Mouse (Mus musculus) bone marrow, adult 2 months (tissue): Measurements from ENCODE around the gene Cngb1. TPM values are rescaled to one million over a fixed set of nuclear protein-coding genes. Genes with fewer than 3 reads are reported as not detected.

Experiments used
- H3K27ac ChIP-seq: fragments of 200-500 bp; 2 replicates; pipeline ENCODE4 v1.5.1; 2012; ENCODE audit warnings: low read depth, mild to moderate bottlenecking, control low read depth, inconsistent platforms, low read length; ENCODE audit not compliant: control insufficient read depth, poor library complexity, insufficient read depth
- H3K4me1 ChIP-seq: fragments of 200-500 bp; 2 replicates; pipeline ENCODE4 v1.6.1; 2011; ENCODE audit warnings: low read length; ENCODE audit not compliant: control insufficient read depth, insufficient read depth
- H3K4me3 ChIP-seq: fragments of 200-500 bp; replicated peaks from 2 replicates; pipeline ENCODE3; 2011; ENCODE audit warnings: mild to moderate bottlenecking, low read depth, low read length, control low read depth; ENCODE audit not compliant: control insufficient read depth
- CTCF ChIP-seq: fragments of 200-500 bp; IDR thresholded peaks from 2 replicates; pipeline ENCODE4 v1.5.1; 2011; ENCODE audit warnings: low read length, control low read depth; ENCODE audit not compliant: control insufficient read depth, insufficient read depth
- POLR2A ChIP-seq: fragments of 200-500 bp; IDR thresholded peaks from 2 replicates; pipeline ENCODE4 v1.6.1; 2011; ENCODE audit warnings: low read depth, mild to moderate bottlenecking, control low read depth, low read length, borderline replicate concordance; ENCODE audit not compliant: control insufficient read depth
- WGBS: fragments of 180-500 bp; shearing (Covaris S2); methylation state at CpG from one replicate; pipeline ENCODE4 v1.1.7; 2018; 5-methylcytosine and 5-hydroxymethylcytosine counted together
- polyA plus RNA-seq: library from polyadenylated mRNA; stranded (reverse); fragments of >200 nt; gene quantifications from 2 replicates; pipeline ENCODE4 v1.2.4, GENCODE M21; 2011; ENCODE audit warnings: low replicate concordance; ENCODE audit not compliant: missing spikeins, insufficient read depth, insufficient read length

Gene Cngb1
- polyA plus RNA-seq, 1 experiment, result 2.1 TPM

GRCm38 (mm10) chr8:95312836-95313235 is 6.5 kb upstream of the Cngb1 start:
- H3K27ac ChIP-seq, result no peak overlapping the region
- H3K4me1 ChIP-seq, result no peaks in the 10 kb centered on the region; the same call in 1 of the 2 replicates
- TF ChIP-seq POLR2A (no peak), CTCF (peak; percentile 50)
- 69% methylated on average over 18 of the region's 18 CpGs for WGBS
- H3K4me3 ChIP-seq, result no peak overlapping the region

GRCm38 (mm10) chr8:95310342-95310970 is 4.1 kb upstream of the Cngb1 start, which contains the start of gene Tepp:
Gene Tepp (plus strand): TSS chr8:95310566.
- H3K4me3 ChIP-seq, result no peak within 1 kb of the TSS
- TF ChIP-seq POLR2A (no peak), CTCF (no peak)
- H3K4me1 ChIP-seq, result no peaks in the 10 kb centered on the region; the same call in 1 of the 2 replicates
- no peak within 1 kb of the TSS for H3K27ac ChIP-seq
- WGBS, result 75% methylated on average over 6 of the region's 6 CpGs

GRCm38 (mm10) chr8:95305526-95305925 is 859 bp downstream of the Cngb1 start:
- no peak overlapping the region for H3K4me3 ChIP-seq
- 72% methylated on average over 4 of the region's 4 CpGs for WGBS
- H3K27ac ChIP-seq, result no peak overlapping the region
- no peaks in the 10 kb centered on the region; the same call in 1 of the 2 replicates for H3K4me1 ChIP-seq
- no peak for TF ChIP-seq CTCF
- TF ChIP-seq POLR2A, result no peak

GRCm38 (mm10) chr8:95302410-95302809 is 4.0 kb downstream of the Cngb1 start:
- H3K4me1 ChIP-seq, result no peaks in the 10 kb centered on the region
- no peak overlapping the region for H3K4me3 ChIP-seq
- 8% methylated on average over 5 of the region's 5 CpGs for WGBS
- no peak for TF ChIP-seq POLR2A
- TF ChIP-seq CTCF, result peak; percentile 34; the same call in 1 of the 2 replicates
- no peak overlapping the region for H3K27ac ChIP-seq

GRCm38 (mm10) chr8:95293891-95294290 is 12.5 kb downstream of the Cngb1 start:
- no peak for TF ChIP-seq POLR2A
- TF ChIP-seq CTCF, result no peak
- no peaks in the 10 kb centered on the region; the same call in 1 of the 2 replicates for H3K4me1 ChIP-seq
- WGBS, result 16% methylated on average over 7 of the region's 7 CpGs
- peak overlapping the region; percentile 26 for H3K4me3 ChIP-seq
- no peak overlapping the region for H3K27ac ChIP-seq

GRCm38 (mm10) chr8:95293172-95293571 is 13.2 kb downstream of the Cngb1 start:
- no peak for TF ChIP-seq POLR2A
- TF ChIP-seq CTCF, result no peak
- WGBS, result 7% methylated on average over 11 of the region's 11 CpGs
- H3K4me3 ChIP-seq, result peak overlapping the region; percentile 71
- peaks cover 1% of the 10 kb centered on the region; the same call in 1 of the 2 replicates for H3K4me1 ChIP-seq
- H3K27ac ChIP-seq, result no peak overlapping the region

- no peak overlapping the region for H3K27ac ChIP-seq
- TF ChIP-seq POLR2A, result no peak
- TF ChIP-seq CTCF, result no peak
- 23% methylated on average over 6 of the region's 6 CpGs for WGBS
- peaks cover 1% of the 10 kb centered on the region; the same call in 1 of the 2 replicates for H3K4me1 ChIP-seq
- no peak overlapping the region for H3K4me3 ChIP-seq
Measured at GRCm38 (mm10) chr8:95289066-95289650, 17.2 kb downstream of the Cngb1 start.

- Histone ChIP-seq H3K27ac (no peak overlapping the region), H3K4me1 (no peaks in the 10 kb centered on the region), H3K4me3 (no peak overlapping the region)
- TF ChIP-seq CTCF, result no peak
- TF ChIP-seq POLR2A, result no peak
- WGBS, result 77% methylated on average over 5 of the region's 5 CpGs
Measured at GRCm38 (mm10) chr8:95281493-95281892, 24.9 kb downstream of the Cngb1 start.

GRCm38 (mm10) chr8:95272871-95273270 is 33.5 kb downstream of the Cngb1 start:
- WGBS, result 31% methylated on average over 2 of the region's 2 CpGs
- no peak for TF ChIP-seq POLR2A
- no peak for TF ChIP-seq CTCF
- no peaks in the 10 kb centered on the region for H3K4me1 ChIP-seq
- no peak overlapping the region for H3K27ac ChIP-seq
- H3K4me3 ChIP-seq, result no peak overlapping the region
